Mouse (Mus musculus) frontal cortex, postnatal 36 days (tissue): Measurements from ENCODE around the gene Neurod2.

ENCODE experiments used
- DNase-seq, 2 experiments: peaks; one replicate each; pipeline ENCODE4 v3.0.0; 2022; ENCODE audit warnings: low spot score in 2 of 2

The Neurod2 gene

DNA sequence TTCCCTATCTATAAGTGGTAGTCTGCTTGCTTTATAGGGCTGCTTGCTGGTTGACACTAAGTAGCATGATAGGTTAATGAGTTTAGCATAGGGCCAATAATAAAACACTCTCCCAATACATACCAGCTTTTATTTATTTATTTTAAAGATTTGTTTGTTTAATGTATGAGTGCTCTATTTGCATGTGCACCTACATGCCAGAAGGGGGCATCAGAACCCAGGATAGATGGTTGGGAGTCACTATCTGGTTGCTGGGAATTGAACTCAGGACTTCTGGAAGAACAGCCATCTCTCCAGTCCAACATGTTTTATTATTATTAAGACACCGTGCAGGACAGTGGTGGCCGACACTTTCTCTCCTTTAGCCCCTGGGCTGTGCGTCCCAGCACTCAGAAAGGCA lies 2.7 kb upstream of the Neurod2 start:
- no peak for DNase-seq

DNA sequence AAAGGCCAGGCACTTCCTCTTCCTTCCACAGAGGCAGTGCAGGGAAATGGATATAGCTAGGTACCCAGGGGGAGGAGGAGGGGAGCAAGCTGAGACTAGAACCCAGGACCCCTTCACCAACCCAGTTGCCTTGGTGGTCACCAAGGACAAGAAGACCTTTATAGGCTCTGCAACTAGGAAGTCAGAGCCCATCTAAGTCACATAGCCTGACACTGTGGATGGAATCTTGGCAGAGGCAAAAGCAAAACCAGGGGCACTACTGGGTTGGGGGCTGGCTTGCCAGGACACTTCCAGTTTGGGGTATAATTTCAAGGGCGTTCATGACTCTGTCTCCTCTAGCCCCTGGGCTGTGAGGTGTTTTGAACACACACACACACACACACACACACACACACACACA lies 2.0 kb upstream of the Neurod2 start:
- no peak for DNase-seq

- no peak for DNase-seq
Measured at GRCm38 (mm10) chr11:98330745-98331204, 1.3 kb upstream of the Neurod2 start.

- DNase-seq, result no peak
Measured at GRCm38 (mm10) chr11:98329960-98330744, 704 bp upstream of the Neurod2 start.

GRCm38 (mm10) chr11:98328371-98329069 lies 928 bp downstream of the Neurod2 start:
- no peak for DNase-seq

- DNase-seq, result no peak
Measured at GRCm38 (mm10) chr11:98328031-98328370, 1.4 kb downstream of the Neurod2 start.

DNA sequence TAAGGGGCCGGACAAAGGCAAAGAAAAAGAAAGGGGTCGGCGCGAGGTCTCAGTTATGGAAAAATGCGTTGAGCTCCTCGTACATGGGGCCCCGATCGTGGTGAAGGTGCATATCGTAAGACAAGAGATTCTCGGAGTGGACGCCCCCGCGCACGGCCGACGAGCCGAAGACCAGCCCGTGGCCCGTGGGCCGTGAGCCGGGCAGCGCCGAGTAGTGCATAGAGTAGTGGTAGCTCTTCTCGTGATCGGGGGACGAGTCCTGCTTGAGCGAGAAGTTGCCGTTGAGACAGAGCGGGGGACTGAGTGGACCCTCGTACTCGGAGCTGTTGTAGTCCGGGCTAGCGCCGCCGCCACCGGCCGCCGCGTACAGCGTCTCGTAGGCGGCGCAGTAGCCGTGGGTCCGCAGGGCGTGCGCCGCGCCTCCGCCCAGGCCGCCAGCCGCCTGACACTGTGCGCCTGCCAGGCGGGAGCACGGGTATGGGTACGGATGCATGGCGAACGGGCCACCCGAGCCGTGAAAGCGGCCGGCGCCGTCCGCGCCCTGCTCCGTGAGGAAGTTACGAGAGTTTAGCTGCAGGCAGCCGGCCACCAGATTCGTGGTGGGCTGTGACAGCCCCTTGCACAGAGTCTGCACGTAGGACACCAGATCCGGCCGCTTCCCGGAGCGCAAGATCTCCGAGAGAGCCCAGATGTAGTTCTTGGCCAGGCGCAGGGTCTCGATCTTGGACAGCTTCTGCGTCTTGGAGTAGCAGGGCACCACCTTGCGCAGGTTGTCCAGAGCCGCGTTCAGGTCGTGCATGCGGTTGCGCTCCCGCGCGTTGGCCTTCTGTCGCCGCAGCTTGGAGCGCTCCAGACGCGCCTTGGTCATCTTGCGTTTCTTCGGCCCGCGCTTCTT lies 2.1 kb downstream of the Neurod2 start:
- no peak for DNase-seq

DNA sequence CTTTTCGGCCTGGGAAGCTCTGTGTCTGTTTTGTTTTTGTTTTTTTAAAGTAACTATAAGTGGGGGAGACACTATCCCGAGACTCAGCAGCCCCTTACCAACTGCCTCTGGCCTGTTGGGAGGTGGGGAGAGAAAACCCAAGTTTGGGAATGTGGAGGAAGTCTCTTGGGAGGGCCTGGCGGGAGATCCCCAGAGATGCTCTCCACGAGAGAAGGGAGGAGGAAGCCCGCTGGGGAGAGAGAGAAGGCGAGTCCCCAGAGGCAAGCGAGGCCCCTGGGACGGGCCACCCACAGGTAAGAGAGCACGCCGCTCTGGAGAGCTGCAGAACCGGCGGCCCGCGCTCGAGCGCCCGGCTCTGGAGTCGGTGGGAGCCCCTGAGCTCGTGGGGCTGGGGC lies 2.7 kb downstream of the Neurod2 start:
- DNase-seq, result no peak

DNA sequence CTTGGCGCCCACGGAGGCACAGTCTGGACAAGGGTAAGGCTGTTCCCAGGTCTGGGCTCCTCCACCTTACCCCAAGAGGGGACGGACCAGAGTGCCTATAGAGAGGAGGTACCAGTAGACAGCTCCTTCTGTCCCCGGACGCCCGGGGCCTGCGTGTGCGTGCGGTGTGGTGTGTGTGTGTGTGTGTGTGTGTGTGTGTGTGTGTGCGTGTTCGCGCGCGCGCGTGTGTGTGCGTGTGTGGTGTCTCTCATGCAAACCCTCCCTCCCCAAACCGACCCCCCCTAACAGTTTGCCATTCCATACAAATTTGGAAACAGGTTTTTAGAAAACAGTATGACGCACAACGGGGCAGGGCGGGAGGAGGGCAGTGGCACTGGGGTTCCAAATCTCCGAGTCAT lies 3.6 kb downstream of the Neurod2 start:
- no peak for DNase-seq

GRCm38 (mm10) chr11:98325191-98325820 lies 4.1 kb downstream of the Neurod2 start:
- DNase-seq, result no peak

GRCm38 (mm10) chr11:98323933-98324332 lies 5.5 kb downstream of the Neurod2 start:
- no peak for DNase-seq

- no peak for DNase-seq
Measured at GRCm38 (mm10) chr11:98323136-98323866, 6.1 kb downstream of the Neurod2 start.

DNA sequence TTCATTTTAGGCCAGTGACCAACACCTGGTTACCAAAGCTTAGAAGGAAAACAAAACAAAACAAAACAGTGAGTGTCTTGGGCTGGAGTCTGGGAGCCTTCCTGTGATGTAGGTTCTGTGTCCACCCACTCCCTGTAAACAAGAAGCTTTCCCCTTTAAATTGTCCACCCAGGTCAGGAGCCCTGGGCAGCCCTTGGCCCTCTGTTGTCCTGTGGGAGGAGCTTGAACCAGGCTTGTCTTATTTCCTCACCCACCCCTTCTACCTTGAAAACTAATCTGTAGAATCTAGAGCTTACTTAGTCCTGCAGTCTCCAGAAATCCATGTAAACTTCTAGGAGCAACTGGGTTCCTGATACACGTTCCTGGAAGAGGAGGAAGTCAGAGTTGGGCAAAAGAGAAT lies 7.3 kb downstream of the Neurod2 start:
- DNase-seq, result no peak

- no peak for DNase-seq
Measured at GRCm38 (mm10) chr11:98321677-98322003, 7.8 kb downstream of the Neurod2 start.

GRCm38 (mm10) chr11:98320806-98321676 lies 8.4 kb downstream of the Neurod2 start:
- DNase-seq, result peak in 1 of 2 experiments; percentile 35

- peak in 1 of 2 experiments; percentile 35 for DNase-seq
Measured at GRCm38 (mm10) chr11:98320381-98320780, 9.1 kb downstream of the Neurod2 start.

DNA sequence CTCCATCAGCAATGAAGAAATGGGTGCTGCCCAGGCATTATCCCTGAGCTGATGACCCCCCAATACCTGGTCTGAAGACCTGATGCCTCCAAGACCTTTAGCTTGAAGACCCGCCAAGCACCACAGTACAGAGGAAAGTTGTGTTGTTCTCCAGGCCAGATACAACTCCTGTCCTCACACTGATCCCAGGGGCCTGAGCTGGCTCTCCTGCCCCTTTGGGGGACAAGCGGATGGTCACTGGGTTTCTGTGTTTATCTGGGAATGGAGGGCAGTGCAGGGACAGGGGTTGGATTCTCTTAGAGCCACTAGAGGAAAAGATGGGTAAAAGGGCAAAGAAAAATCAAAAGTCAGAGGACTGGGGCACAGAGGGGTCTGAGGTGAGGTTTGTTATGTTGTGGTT lies 9.5 kb downstream of the Neurod2 start:
- no peak for DNase-seq

DNA sequence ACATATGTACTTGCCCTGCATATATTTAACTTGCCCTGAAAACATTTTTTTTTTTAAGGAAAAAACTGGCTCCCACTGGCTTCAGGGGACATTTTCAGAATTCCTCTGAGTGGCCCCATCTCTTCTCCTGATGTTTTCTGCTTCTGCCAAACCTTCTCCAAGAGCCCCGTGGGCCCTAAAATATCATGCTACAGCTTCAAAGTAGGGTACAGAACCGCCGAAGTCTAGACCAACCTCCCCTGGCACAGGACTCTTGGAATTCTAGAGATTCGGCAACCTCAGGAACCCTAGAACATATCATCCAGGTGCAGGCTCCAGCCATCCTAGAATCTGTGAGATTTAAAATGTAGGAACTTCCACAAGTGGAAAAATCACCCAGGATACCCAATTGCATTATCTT lies 9.9 kb downstream of the Neurod2 start:
- no peak for DNase-seq

GRCm38 (mm10) chr11:98319120-98319519 lies 10.3 kb downstream of the Neurod2 start:
- DNase-seq, result peak in 1 of 2 experiments; percentile 27

- peak; percentile 23 to 39 for DNase-seq
Measured at GRCm38 (mm10) chr11:98318421-98319116, 10.9 kb downstream of the Neurod2 start.
